Mouse (Mus musculus) bone marrow, adult 2 months (tissue): ENCODE measurements around the gene Olfr66. TPM values are rescaled to one million over a fixed set of nuclear protein-coding genes. Genes with fewer than 3 reads are reported as not detected.
A peak's percentile ranks its signal among the peaks of the same experiment; 100 is the strongest.

Experiments used
- H3K27ac ChIP-seq: fragments of 200-500 bp; 2 replicates; pipeline ENCODE4 v1.5.1; 2012; ENCODE audit warnings: low read depth, mild to moderate bottlenecking, control low read depth, inconsistent platforms, low read length; ENCODE audit not compliant: control insufficient read depth, poor library complexity, insufficient read depth
- H3K4me1 ChIP-seq: fragments of 200-500 bp; 2 replicates; pipeline ENCODE4 v1.6.1; 2011; ENCODE audit warnings: low read length; ENCODE audit not compliant: control insufficient read depth, insufficient read depth
- H3K4me3 ChIP-seq: fragments of 200-500 bp; replicated peaks from 2 replicates; pipeline ENCODE3; 2011; ENCODE audit warnings: mild to moderate bottlenecking, low read depth, low read length, control low read depth; ENCODE audit not compliant: control insufficient read depth
- CTCF ChIP-seq: fragments of 200-500 bp; IDR thresholded peaks from 2 replicates; pipeline ENCODE4 v1.5.1; 2011; ENCODE audit warnings: low read length, control low read depth; ENCODE audit not compliant: control insufficient read depth, insufficient read depth
- POLR2A ChIP-seq: fragments of 200-500 bp; IDR thresholded peaks from 2 replicates; pipeline ENCODE4 v1.6.1; 2011; ENCODE audit warnings: low read depth, mild to moderate bottlenecking, control low read depth, low read length, borderline replicate concordance; ENCODE audit not compliant: control insufficient read depth
- WGBS: fragments of 180-500 bp; shearing (Covaris S2); methylation state at CpG from one replicate; pipeline ENCODE4 v1.1.7; 2018; 5-methylcytosine and 5-hydroxymethylcytosine counted together
- polyA plus RNA-seq: library from polyadenylated mRNA; stranded (reverse); fragments of >200 nt; gene quantifications from 2 replicates; pipeline ENCODE4 v1.2.4, GENCODE M21; 2011; ENCODE audit warnings: low replicate concordance; ENCODE audit not compliant: missing spikeins, insufficient read depth, insufficient read length

Gene Olfr66
- polyA plus RNA-seq, 1 experiment: not detected

DNA sequence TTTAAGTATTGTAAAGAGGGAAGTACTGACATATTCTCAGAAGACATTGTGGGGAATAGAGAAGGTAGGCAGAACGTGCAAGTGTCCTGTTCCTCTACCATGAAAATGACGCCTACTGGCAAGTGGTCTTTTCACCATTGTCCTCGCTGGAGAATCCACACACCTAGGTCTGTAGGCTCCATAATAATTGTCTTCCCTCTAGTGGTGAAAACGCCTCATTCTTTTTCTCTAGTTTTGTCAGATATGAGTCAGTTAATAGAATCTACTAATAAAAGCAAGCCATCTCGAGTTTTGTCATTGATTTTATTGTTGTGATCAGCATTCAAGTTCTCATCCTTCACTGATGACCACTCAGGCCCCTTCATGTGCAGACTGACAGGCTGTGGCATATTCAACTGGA, 11.6 kb downstream of the Olfr66 start:
- Histone ChIP-seq H3K4me1 (no peaks in the 10 kb centered on the region), H3K27ac (no peak overlapping the region), H3K4me3 (no peak overlapping the region)
- no peak for TF ChIP-seq CTCF
- no peak for TF ChIP-seq POLR2A
- 28% methylated on average over 5 of the region's 5 CpGs for WGBS

DNA sequence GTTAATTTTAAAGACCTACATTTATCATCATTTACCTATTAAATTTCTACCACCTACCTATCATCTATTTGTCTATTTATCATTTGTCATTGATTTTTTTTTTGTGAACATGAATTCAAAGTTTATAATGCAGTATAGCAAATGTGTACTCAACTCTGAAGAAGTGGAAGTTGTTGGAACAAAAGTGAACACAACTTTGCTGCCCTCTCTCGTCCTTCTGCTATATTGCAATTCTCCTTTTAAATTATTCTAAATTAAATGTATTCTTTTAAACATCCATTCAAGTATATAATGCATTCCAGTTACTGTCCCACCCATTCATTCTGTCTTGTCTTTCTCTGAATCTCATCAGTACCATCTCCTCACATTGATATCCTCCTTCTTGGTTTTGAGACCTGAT, 13.0 kb downstream of the Olfr66 start:
- no peak overlapping the region for H3K4me3 ChIP-seq

DNA sequence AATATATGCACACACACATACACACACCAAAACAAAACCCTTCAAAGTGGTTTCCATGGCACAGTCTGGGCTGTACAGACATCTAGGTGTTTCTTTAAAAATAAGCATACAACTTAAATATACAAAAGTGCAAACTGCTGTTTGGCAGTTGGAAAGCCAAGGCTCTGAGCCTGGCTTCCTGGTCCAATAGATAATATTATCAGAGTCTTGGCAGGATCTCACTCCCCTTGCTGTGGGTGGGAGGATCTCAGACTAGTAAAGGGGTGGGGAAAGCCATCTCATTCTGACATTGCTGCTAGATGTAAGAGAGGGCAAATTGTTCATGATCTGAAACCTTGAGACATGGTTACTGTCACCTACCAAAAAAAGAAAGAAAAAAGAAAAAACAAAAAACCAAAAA, 15.4 kb downstream of the Olfr66 start:
- TF ChIP-seq CTCF: no peak
- TF ChIP-seq POLR2A: no peak
- peak overlapping the region; percentile 78; the same call in 1 of the 2 replicates for H3K27ac ChIP-seq
- no peaks in the 10 kb centered on the region; the same call in 1 of the 2 replicates for H3K4me1 ChIP-seq
- H3K4me3 ChIP-seq: no peak overlapping the region

More for the DNA sequence above, 13.0 kb downstream of the Olfr66 start:
- H3K27ac ChIP-seq: no peak overlapping the region
- WGBS: 0% methylated on average over 1 of the region's 1 CpGs
- TF ChIP-seq CTCF: no peak
- no peak for TF ChIP-seq POLR2A
- no peaks in the 10 kb centered on the region for H3K4me1 ChIP-seq

DNA sequence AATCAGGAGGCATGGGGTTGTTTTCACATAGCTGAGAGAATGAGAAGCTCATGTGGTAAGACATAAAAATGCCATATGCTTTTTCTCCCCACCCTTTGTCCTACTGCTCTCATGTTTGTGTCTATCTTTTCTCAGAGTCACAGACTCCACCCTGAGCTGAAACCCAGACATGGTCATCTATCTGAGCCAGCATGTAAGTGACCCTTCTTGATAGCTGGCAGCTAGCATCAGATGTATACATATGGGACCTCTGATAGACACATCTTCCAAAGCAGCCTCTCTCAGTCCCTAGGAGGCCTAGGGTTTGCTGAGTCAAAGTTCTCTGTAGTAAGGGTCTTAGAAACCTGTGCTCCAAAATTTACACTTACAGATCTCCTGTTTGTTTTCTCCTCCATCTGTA, 20.3 kb downstream of the Olfr66 start:
- TF ChIP-seq POLR2A (no peak), CTCF (no peak)
- H3K4me1 ChIP-seq: no peaks in the 10 kb centered on the region; the same call in 1 of the 2 replicates
- H3K4me3 ChIP-seq: no peak overlapping the region
- H3K27ac ChIP-seq: no peak overlapping the region; the same call in 1 of the 2 replicates

DNA sequence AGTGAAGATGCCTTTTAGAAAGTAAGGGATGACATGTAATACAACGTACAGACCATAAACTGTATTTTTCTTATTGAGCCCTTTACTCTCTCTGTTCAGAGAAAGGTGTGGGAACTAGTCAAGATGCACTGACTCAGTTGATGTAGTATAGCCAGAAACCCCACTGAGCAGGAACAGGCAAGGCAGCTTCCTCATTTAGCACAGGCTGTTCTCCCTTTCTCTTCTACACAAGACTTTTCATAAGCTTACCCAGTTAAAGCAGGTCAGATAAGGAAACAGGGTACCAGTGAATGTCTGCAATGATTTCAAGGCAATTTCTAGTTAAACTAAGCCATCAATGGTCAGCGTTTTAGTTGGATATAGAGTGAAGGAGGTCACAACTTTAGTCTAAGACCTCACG, 24.5 kb downstream of the Olfr66 start:
- Histone ChIP-seq H3K27ac (peak overlapping the region; percentile 46; the same call in 1 of the 2 replicates), H3K4me3 (no peak overlapping the region), H3K4me1 (no peaks in the 10 kb centered on the region)
- WGBS: 37% methylated on average over 3 of the region's 3 CpGs
- TF ChIP-seq POLR2A (no peak), CTCF (no peak)

DNA sequence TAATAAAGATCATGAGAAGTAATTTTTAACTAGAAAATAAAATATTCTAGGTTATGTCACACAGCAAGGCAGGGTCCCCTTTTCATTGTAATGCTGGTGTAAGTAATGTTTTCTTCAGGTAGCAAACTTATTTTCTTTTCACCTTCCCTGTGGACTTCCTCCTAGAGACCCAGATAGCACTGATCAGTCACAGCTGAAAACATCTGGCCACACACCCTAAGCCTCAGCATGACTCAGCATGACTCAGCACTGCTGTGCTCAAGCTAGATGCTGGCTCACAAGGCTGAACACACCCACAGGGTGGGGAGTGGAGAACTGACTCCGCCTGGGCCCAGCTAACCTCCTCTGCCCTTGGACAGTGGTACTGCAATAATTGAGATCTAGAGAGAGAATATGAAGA, 25.2 kb downstream of the Olfr66 start:
- WGBS: 23% methylated on average over 1 of the region's 1 CpGs
- TF ChIP-seq POLR2A (no peak), CTCF (peak; percentile 23; the same call in 1 of the 2 replicates)
- H3K4me1 ChIP-seq: no peaks in the 10 kb centered on the region

DNA sequence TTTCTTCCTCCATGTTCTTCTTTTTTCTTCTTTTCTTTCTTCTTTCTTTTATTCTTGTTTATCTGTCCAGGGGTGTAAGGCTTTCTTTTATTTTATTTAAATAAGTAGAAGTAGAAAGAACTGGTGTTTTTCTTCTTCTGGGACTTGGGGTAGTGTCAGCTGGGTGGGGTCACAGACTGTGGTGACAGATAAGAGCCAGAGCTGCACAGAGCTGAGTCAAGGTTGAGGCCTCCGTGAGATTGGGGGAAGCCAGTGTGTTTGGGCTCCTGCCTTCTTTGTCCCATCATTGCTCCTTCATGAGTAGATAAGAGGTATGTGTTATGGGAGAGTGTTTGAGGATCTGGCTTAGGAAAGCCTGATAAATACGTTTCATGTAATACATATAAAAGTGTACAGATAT, 27.0 kb downstream of the Olfr66 start:
- Histone ChIP-seq H3K4me1 (no peaks in the 10 kb centered on the region), H3K4me3 (no peak overlapping the region), H3K27ac (no peak overlapping the region)
- WGBS: 31% methylated on average over 2 of the region's 2 CpGs
- TF ChIP-seq POLR2A (no peak), CTCF (no peak)

More for the DNA sequence above, 25.2 kb downstream of the Olfr66 start:
- no peak overlapping the region for H3K4me3 ChIP-seq
- no peak overlapping the region; the same call in 1 of the 2 replicates for H3K27ac ChIP-seq

DNA sequence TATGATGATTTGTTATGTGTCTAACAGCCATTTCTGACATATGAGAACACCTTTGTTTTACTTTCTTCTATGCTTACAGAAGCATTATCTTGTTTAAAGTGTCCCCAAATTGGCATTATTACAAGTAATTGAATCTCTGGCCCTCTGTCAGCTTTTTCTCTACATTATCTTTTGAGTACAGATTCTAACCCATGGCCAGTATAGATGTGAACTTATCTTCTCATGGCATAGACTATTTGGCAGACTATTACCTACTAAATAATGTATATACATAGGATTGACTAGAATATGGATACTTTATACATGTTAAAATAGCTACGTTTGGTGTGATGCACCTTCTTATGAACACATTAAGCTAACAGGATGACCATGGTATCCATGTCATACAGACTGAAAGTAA, 31.4 kb downstream of the Olfr66 start:
- H3K4me3 ChIP-seq: no peak overlapping the region
- TF ChIP-seq CTCF: no peak
- TF ChIP-seq POLR2A: no peak
- no peaks in the 10 kb centered on the region for H3K4me1 ChIP-seq
- no peak overlapping the region for H3K27ac ChIP-seq
- 56% methylated on average over 1 of the region's 1 CpGs for WGBS

DNA sequence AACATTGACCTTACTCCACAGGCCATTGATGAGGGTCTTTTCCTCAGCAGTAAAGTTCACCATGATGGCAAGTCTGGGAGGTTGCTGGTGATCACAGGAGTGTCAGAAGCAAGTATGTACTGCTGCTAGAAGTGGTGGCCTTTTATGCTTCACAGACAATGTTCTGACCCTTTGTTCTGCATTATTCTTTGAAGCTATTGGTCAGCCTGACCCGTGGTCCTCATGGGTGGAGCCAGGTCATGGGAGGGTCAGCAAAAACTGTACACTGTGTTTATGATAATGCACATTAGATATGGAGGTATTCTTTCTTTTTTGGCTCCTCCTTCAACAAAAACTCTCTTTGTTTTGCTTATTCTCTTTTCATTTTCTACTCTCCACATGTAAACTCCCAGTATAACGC, 33.0 kb downstream of the Olfr66 start, which contains the start of gene Hbb-y:
TSS of gene Hbb-y (minus strand) at position 127 of the 400 bp plus-strand sequence.
- WGBS: 63% methylated on average over 2 of the region's 2 CpGs
- H3K4me1 ChIP-seq: no peaks in the 10 kb centered on the region
- TF ChIP-seq POLR2A: no peak
- no peak for TF ChIP-seq CTCF
- H3K27ac ChIP-seq: no peak within 1 kb of the TSS
- H3K4me3 ChIP-seq: no peak within 1 kb of the TSS
